Mouse (Mus musculus): ENCODE results near the gene a.

GRCm38 (mm10) chr2:154950601-154951000 lies 159.4 kb downstream of the a start:
- TF ChIP-seq POLR2A (IDR thresholded peaks at IDR 0.05; ENCODE audit: insufficient read depth, low read depth, low read length), result no peak
- TF ChIP-seq CTCF (IDR thresholded peaks at IDR 0.05; ENCODE audit: insufficient read depth, low read depth, low read length), result no peak
